ENCODE assay signal across 25 mouse cellular contexts in genomic region chr10:84186466-84186865, GRCm38 (mm10).
DNase-seq lines count a peak whose midpoint lies in the region; ATAC-seq lines count a peak whose summit lies in the region.
"Had no signal": no experiment of that assay in that cellular context is flagged by ENCODE, and none has a peak within 500 bp of the region (broad histone marks: within the 10 kb centered on the region; RNA-seq: fewer than 3 reads in every experiment).

No protein-coding gene starts in this region.

- no peak overlapping the region for H3K4me2 ChIP-seq in midbrain, embryonic 11.5 days
- H3K4me2 ChIP-seq: embryonic facial prominence, embryonic 12.5 days; forebrain, embryonic 13.5 days; forebrain, embryonic 15.5 days had no signal

- H3K4me1 ChIP-seq in heart, embryonic 10.5 days, result no peaks in the 10 kb centered on the region
- H3K4me1 ChIP-seq in midbrain, embryonic 11.5 days (ENCODE audit: control insufficient read depth, insufficient read depth, low read length), result no peaks in the 10 kb centered on the region
- peaks cover 7% of the 10 kb centered on the region for H3K4me1 ChIP-seq in midbrain, embryonic 10.5 days
- H3K4me1 ChIP-seq: embryonic facial prominence, embryonic 12.5 days; forebrain, embryonic 13.5 days; forebrain, embryonic 15.5 days had no signal

- WGBS in heart, embryonic 10.5 days, result 72% methylated on average over 2 of the region's 2 CpGs
- WGBS in midbrain, embryonic 11.5 days, result 30% methylated on average over 2 of the region's 2 CpGs
- WGBS in midbrain, embryonic 10.5 days, result 31% methylated on average over 2 of the region's 2 CpGs

- no peak for ATAC-seq in midbrain, embryonic 11.5 days (ENCODE audit: low FRiP score)
- ATAC-seq: activated CD4-positive, CD25-positive, alpha-beta regulatory T cell, adult 4 months; CD4-positive, CD25-positive, alpha-beta regulatory T cell, adult 4 months; forebrain, embryonic 13.5 days; forebrain, embryonic 15.5 days; forebrain, postnatal 0 days; Patski had no signal

- no peak overlapping the region for H3K9ac ChIP-seq in midbrain, embryonic 11.5 days (ENCODE audit: low read length)
- H3K9ac ChIP-seq: embryonic facial prominence, embryonic 12.5 days; forebrain, embryonic 13.5 days; forebrain, embryonic 15.5 days; forebrain, postnatal 0 days had no signal

- H3K9me3 ChIP-seq in heart, embryonic 10.5 days, result no peaks in the 10 kb centered on the region
- no peaks in the 10 kb centered on the region for H3K9me3 ChIP-seq in midbrain, embryonic 11.5 days (ENCODE audit: control insufficient read depth, low read length)
- no peaks in the 10 kb centered on the region for H3K9me3 ChIP-seq in midbrain, embryonic 10.5 days (replicated peaks)
- H3K9me3 ChIP-seq: embryonic facial prominence, embryonic 10.5 days; embryonic facial prominence, embryonic 12.5 days; forebrain, embryonic 15.5 days had no signal

- H3K4me3 ChIP-seq in heart, embryonic 10.5 days, result no peak overlapping the region
- H3K4me3 ChIP-seq in midbrain, embryonic 11.5 days (ENCODE audit: low read depth, low read length), result no peak overlapping the region
- H3K4me3 ChIP-seq in midbrain, embryonic 10.5 days, result no peak overlapping the region
- H3K4me3 ChIP-seq: embryonic facial prominence, embryonic 10.5 days; embryonic facial prominence, embryonic 12.5 days; forebrain, embryonic 13.5 days; forebrain, embryonic 15.5 days had no signal

- DNase-seq in embryo, embryonic 10 days (ENCODE audit: low spot score), result peak; percentile 62
- DNase-seq in embryo, embryonic 11 days, result no peak
- DNase-seq in heart, embryonic 10.5 days (ENCODE audit: low spot score), result peak; percentile 58
- no peak for DNase-seq in heart, postnatal 4 days
- peak; percentile 71 for DNase-seq in midbrain, embryonic 11.5 days (ENCODE audit: low spot score, missing footprints)
- no peak for DNase-seq in midbrain, embryonic 10.5 days (ENCODE audit: low spot score)
- DNase-seq: adrenal gland, adult 8-10 months; adrenal gland, postnatal 14 days; adrenal gland, postnatal 36 days; B cell, adult 2 months; cerebellum, adult 11-12 months; cerebellum, adult 2 months; cerebellum, adult 9-10 months; cerebellum, postnatal 10 days; cerebellum, postnatal 25 days; forebrain, postnatal 0 days had no signal

- H3K36me3 ChIP-seq in heart, embryonic 10.5 days, result no peaks in the 10 kb centered on the region
- H3K36me3 ChIP-seq in midbrain, embryonic 11.5 days (ENCODE audit: control insufficient read depth, insufficient read depth, low read length), result no peaks in the 10 kb centered on the region
- H3K36me3 ChIP-seq in midbrain, embryonic 10.5 days, result no peaks in the 10 kb centered on the region
- H3K36me3 ChIP-seq: embryonic facial prominence, embryonic 10.5 days; embryonic facial prominence, embryonic 12.5 days; forebrain, embryonic 15.5 days; G1E had no signal

- no peaks in the 10 kb centered on the region for H3K27me3 ChIP-seq in heart, embryonic 10.5 days (ENCODE audit: insufficient read depth, poor library complexity, severe bottlenecking)
- H3K27me3 ChIP-seq in midbrain, embryonic 11.5 days (ENCODE audit: control insufficient read depth, insufficient read depth, low read length), result no peaks in the 10 kb centered on the region
- H3K27me3 ChIP-seq in midbrain, embryonic 10.5 days (ENCODE audit: low read depth, poor library complexity, severe bottlenecking), result no peaks in the 10 kb centered on the region
- H3K27me3 ChIP-seq: CH12.LX; embryonic facial prominence, embryonic 12.5 days; forebrain, embryonic 13.5 days; forebrain, embryonic 15.5 days; Patski had no signal

- H3K27ac ChIP-seq in heart, embryonic 10.5 days, result no peak overlapping the region
- no peak overlapping the region for H3K27ac ChIP-seq in midbrain, embryonic 11.5 days (ENCODE audit: low read depth, low read length)
- no peak overlapping the region for H3K27ac ChIP-seq in midbrain, embryonic 10.5 days (replicated peaks)
- H3K27ac ChIP-seq: embryonic facial prominence, embryonic 10.5 days; embryonic facial prominence, embryonic 12.5 days; forebrain, embryonic 13.5 days; forebrain, embryonic 15.5 days had no signal

Comparison
In these comparisons a context has a peak if more than half of its experiments do, and no peak if none do; other contexts are left out.
1. DNase-seq: peak in embryo, embryonic 10 days (single experiment), heart, embryonic 10.5 days (single experiment) and midbrain, embryonic 11.5 days (single experiment); none in embryo, embryonic 11 days (single experiment), heart, postnatal 4 days (single experiment) and midbrain, embryonic 10.5 days (single experiment).